Mouse (Mus musculus) heart, adult 2 months (tissue): ENCODE measurements around the gene H6pd.

Experiments used
- CTCF ChIP-seq: fragments of 200-600 bp; IDR thresholded peaks from 2 replicates; pipeline ENCODE4 v1.8.1; 2022; ENCODE audit warnings: antibody characterized with exemption, mild to moderate bottlenecking, moderate library complexity
- POLR2A ChIP-seq: fragments of 200-500 bp; IDR thresholded peaks from 2 replicates; pipeline ENCODE4 v1.6.1; 2011; ENCODE audit warnings: mild to moderate bottlenecking, low read depth, low read length, control low read depth; ENCODE audit not compliant: insufficient read depth

- TF ChIP-seq CTCF, result no peak
- TF ChIP-seq POLR2A, result no peak
These were observed 21.8 kb upstream of the H6pd start for GRCm38 (mm10) chr4:150030449-150031233.
